Mouse (Mus musculus): ENCODE measurements around the gene Elk3.

The Elk3 gene

GRCm38 (mm10) chr10:93234692-93235091 lies 76.2 kb downstream of the Elk3 start:
- no peak for DNase-seq (ENCODE audit: low spot score)

- DNase-seq (ENCODE audit: low spot score), result no peak
Observed at GRCm38 (mm10) chr10:93233665-93234194, 77.2 kb downstream of the Elk3 start.

GRCm38 (mm10) chr10:93231893-93232292 lies 79.0 kb downstream of the Elk3 start:
- DNase-seq (ENCODE audit: low spot score), result no peak

- no peak for DNase-seq (ENCODE audit: low spot score)
Observed at GRCm38 (mm10) chr10:93231490-93231889, 79.4 kb downstream of the Elk3 start.

- no peak for DNase-seq (ENCODE audit: low spot score)
Observed at GRCm38 (mm10) chr10:93228401-93229007, 82.4 kb downstream of the Elk3 start.

- no peak for DNase-seq (ENCODE audit: low spot score)
Observed at GRCm38 (mm10) chr10:93227921-93228320, 83.0 kb downstream of the Elk3 start.

- DNase-seq (ENCODE audit: low spot score), result no peak
Observed at GRCm38 (mm10) chr10:93225751-93226150, 85.2 kb downstream of the Elk3 start.

GRCm38 (mm10) chr10:93215051-93215763 lies 95.7 kb downstream of the Elk3 start:
- no peak for DNase-seq (ENCODE audit: low spot score)

GRCm38 (mm10) chr10:93214251-93214650 lies 96.7 kb downstream of the Elk3 start:
- no peak for DNase-seq (ENCODE audit: low spot score)

- DNase-seq (ENCODE audit: low spot score), result no peak
Observed at GRCm38 (mm10) chr10:93213339-93213738, 97.6 kb downstream of the Elk3 start.

GRCm38 (mm10) chr10:93212699-93213098 lies 98.2 kb downstream of the Elk3 start:
- no peak for DNase-seq (ENCODE audit: low spot score)

- no peak for DNase-seq (ENCODE audit: low spot score)
Observed at GRCm38 (mm10) chr10:93207176-93207575, 103.8 kb downstream of the Elk3 start.

- no peak for DNase-seq (ENCODE audit: low spot score)
Observed at GRCm38 (mm10) chr10:93205287-93205956, 105.5 kb downstream of the Elk3 start.

- DNase-seq (ENCODE audit: low spot score), result no peak
Observed at GRCm38 (mm10) chr10:93201846-93202458, 109.0 kb downstream of the Elk3 start.

GRCm38 (mm10) chr10:93198958-93199357 lies 112.0 kb downstream of the Elk3 start:
- no peak for DNase-seq (ENCODE audit: low spot score)

Measured in ovary, adult 18-20 months (tissue).